Mouse (Mus musculus) kidney, adult 2 months (tissue): Measurements from ENCODE around the gene Psen2.

Experiments
- CTCF ChIP-seq: fragments of 200-500 bp; conservative IDR thresholded peaks from 2 replicates; pipeline ENCODE4 v1.5.1; 2011; ENCODE audit warnings: low read depth, mild to moderate bottlenecking, control low read depth, low read length, moderate library complexity, mixed read lengths; ENCODE audit not compliant: insufficient read depth, insufficient read length
- POLR2A ChIP-seq: fragments of 200-500 bp; IDR thresholded peaks from one replicate; pipeline ENCODE4 v1.6.1; 2011; ENCODE audit warnings: low read depth, low read length, control low read depth

GRCm38 (mm10) chr1:180282581-180282980 is 19.3 kb upstream of the Psen2 start:
- no peak for TF ChIP-seq CTCF
- TF ChIP-seq POLR2A = no peak
